In the genomic region with DNA sequence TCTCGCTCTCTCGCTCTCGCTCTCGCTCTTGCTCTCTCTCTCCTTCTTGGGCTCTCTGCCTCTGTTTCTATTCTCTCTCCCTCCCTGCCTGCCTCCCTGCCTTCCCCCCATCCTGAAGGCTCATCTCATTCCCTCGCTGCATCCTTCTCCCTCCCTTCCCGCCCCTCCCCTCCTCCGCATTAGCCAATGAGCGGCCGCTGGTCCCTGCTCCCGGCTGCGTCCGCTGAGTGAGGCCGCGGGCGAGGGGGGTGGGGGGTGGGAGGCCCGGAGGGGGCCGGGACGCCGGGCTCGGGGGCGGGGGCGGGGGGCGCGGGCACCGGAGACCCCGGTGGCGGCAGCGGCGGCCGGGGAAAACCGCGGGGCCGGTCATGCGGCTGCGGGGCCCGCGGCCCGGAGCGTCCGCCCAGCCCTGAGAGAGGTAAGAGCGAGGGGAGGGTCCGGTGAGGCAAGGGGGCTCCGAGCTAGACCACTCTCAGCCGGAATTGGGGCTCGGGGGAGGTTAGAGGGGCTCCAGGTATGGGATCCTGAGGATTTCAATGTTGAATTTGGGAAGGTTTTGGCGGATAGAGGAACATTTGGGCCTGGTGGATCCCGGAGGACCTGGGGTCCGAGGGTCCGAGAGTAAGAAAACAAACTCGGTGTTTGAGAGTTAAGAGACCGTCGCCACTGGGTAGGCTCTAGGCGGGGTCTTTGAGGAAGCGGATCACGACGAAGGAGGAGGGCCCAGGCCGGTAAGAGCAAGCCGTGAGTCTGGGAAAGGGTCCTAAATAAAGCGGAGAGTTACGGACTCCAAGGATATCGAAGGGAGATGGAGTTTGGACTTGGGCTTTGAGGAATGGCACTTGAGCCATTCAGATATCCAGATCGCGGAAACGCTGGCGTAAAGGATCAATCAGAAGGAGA, we compare ENCODE assay signal across 9 mouse cellular contexts. TPM values are rescaled to one million over a fixed set of nuclear protein-coding genes. Genes with fewer than 3 reads are reported as not detected.
DNase-seq lines count a peak whose midpoint lies in the region; ATAC-seq and TF ChIP-seq lines count a peak whose summit lies in the region.
"Had no signal": no experiment of that assay in that cellular context is flagged by ENCODE, and none has a peak within 500 bp of the region (broad histone marks: within the 10 kb centered on the region; RNA-seq: fewer than 3 reads in every experiment).

Cacng7 (plus strand) TSS at position 337 of the 903 bp plus-strand sequence.

- no peaks in the 10 kb centered on the region for H3K36me3 ChIP-seq in liver, embryonic 16.5 days (ENCODE audit: control insufficient read depth, insufficient read depth)

- no peak for DNase-seq in lung, adult 2 months
- DNase-seq in lung, postnatal 25 days (ENCODE audit: low spot score), result no peak
- DNase-seq in gastrocnemius, postnatal 25 days, result peak; percentile 25
- peak; percentile 13 for DNase-seq in kidney, postnatal 14 days
- peak; percentile 59 for DNase-seq in right cerebral cortex, postnatal 14 days

- H3K4me1 ChIP-seq in lung, adult 2 months (ENCODE audit: control insufficient read depth, insufficient read depth, low read length), result peaks cover 2% of the 10 kb centered on the region; the same call in 1 of the 2 replicates
- no peaks in the 10 kb centered on the region for H3K4me1 ChIP-seq in cortical plate, adult 2 months (ENCODE audit: control insufficient read depth, insufficient read depth, low read length)
- no peaks in the 10 kb centered on the region; the same call in 1 of the 2 replicates for H3K4me1 ChIP-seq in liver, embryonic 16.5 days (ENCODE audit: control insufficient read depth, low read depth, low read length)

- WGBS in lung, adult 2 months, result 4% methylated on average over 64 of the region's 65 CpGs
- WGBS in liver, embryonic 16.5 days (ENCODE audit: insufficient replicate concordance), result 3% methylated on average over 65 of the region's 65 CpGs

- no peak for TF ChIP-seq POLR2A in lung, adult 2 months (IDR thresholded peaks at IDR 0.05; ENCODE audit: borderline replicate concordance, extremely low read depth, low read depth, low read length)
- TF ChIP-seq POLR2A in cortical plate, adult 2 months (IDR thresholded peaks at IDR 0.05; ENCODE audit: extremely low read depth, insufficient read depth, low read length), result peak; percentile 52; the same call in 1 of the 2 replicates

- peak within 1 kb of the TSS; percentile 12; the same call in 1 of the 2 replicates for H3K4me2 ChIP-seq in liver, embryonic 16.5 days (ENCODE audit: low read depth, low read length)

- peak within 1 kb of the TSS; percentile 19 for H3K4me3 ChIP-seq in lung, adult 2 months (replicated peaks; ENCODE audit: extremely low read depth, low read depth, low read length)
- peak within 1 kb of the TSS; percentile 89 for H3K4me3 ChIP-seq in cortical plate, adult 2 months (ENCODE audit: insufficient read depth, low read length)
- peak within 1 kb of the TSS; percentile 17; the same call in 1 of the 2 replicates for H3K4me3 ChIP-seq in liver, embryonic 16.5 days (ENCODE audit: low read depth, low read length)
- H3K4me3 ChIP-seq: megakaryocyte, embryonic 14.5 days had no signal

- H3K9ac ChIP-seq in liver, embryonic 16.5 days (ENCODE audit: low read depth, low read length), result no peak within 1 kb of the TSS

- no peak for TF ChIP-seq CTCF in lung, adult 2 months (IDR thresholded peaks at IDR 0.05; ENCODE audit: insufficient read depth, low read length)
- no peak for TF ChIP-seq CTCF in cortical plate, adult 2 months (IDR thresholded peaks at IDR 0.05; ENCODE audit: extremely low read depth, insufficient read depth, low read length)

- H3K27ac ChIP-seq in cortical plate, adult 2 months (ENCODE audit: insufficient read depth, low read length), result peak within 1 kb of the TSS; percentile 88
- no peak within 1 kb of the TSS for H3K27ac ChIP-seq in liver, embryonic 16.5 days (ENCODE audit: low read length)

- H3K9me3 ChIP-seq in liver, embryonic 16.5 days (replicated peaks; ENCODE audit: control insufficient read depth, low read length), result no peaks in the 10 kb centered on the region
- H3K9me3 ChIP-seq: megakaryocyte, embryonic 14.5 days had no signal

- H3K27me3 ChIP-seq in liver, embryonic 16.5 days (ENCODE audit: control insufficient read depth, insufficient read depth, low read depth, low read length), result peaks cover 39% of the 10 kb centered on the region

- no peak for ATAC-seq in liver, embryonic 16.5 days (ENCODE audit: low read depth)
- no peak for ATAC-seq in megakaryocyte-erythroid progenitor cell, adult 5-6 weeks (replicated peaks; ENCODE audit: low FRiP score, low TSS enrichment, poor library complexity, severe bottlenecking)

RNA-seq across cellular contexts. Expression of gene Cacng7, which starts in this region (rescaled TPM):
- polyA plus RNA-seq in lung, adult 2 months (2012; rRNA removed), result 3.3 and 7.4 TPM in 2 replicates
- 207 and 214 TPM in 2 replicates for polyA plus RNA-seq in cortical plate, adult 2 months (2012; rRNA removed)
- total RNA-seq in gastrocnemius, postnatal 25 days (2021), result 1 to 10 TPM; 6.7 to 7.7 TPM
- not detected in 2 replicates for polyA plus RNA-seq in liver, embryonic 16.5 days (2015; fragmentation: Nextera tagmentation; extraction: Ambion mirVana)
- not detected in 2 replicates for total RNA-seq in megakaryocyte-erythroid progenitor cell, adult 5-6 weeks (2014; fragmentation: Nextera tagmentation)
- total RNA-seq in megakaryocyte-erythroid progenitor cell, adult 5-6 weeks (2017), result not detected in 2 replicates

Comparison
In these comparisons a context has a peak if more than half of its experiments do, and no peak if none do; other contexts are left out.
1. RNA of gene Cacng7 (total RNA-seq): 6.7 to 7.7 TPM in gastrocnemius, postnatal 25 days; not detected in megakaryocyte-erythroid progenitor cell, adult 5-6 weeks; every median in the first group is over 4 times any median in the second.
2. RNA of gene Cacng7 (polyA plus RNA-seq): 207 to 214 TPM in cortical plate, adult 2 months; 3.3 to 7.4 TPM in lung, adult 2 months and not detected in liver, embryonic 16.5 days; every median in the first group is over 10 times any median in the second.
3. DNase-seq: peak in gastrocnemius, postnatal 25 days (single experiment), kidney, postnatal 14 days (single experiment) and right cerebral cortex, postnatal 14 days (single experiment); none in lung, adult 2 months (single experiment) and lung, postnatal 25 days (single experiment).
4. H3K4me3 ChIP-seq: peak in every context shown above with its lines; median percentile 89 in cortical plate, adult 2 months; 19 in lung, adult 2 months; 17 in liver, embryonic 16.5 days.